Mouse (Mus musculus) lung, embryonic 14.5 days (tissue): ENCODE measurements around the gene Fam196b. TPM values are rescaled to one million over a fixed set of nuclear protein-coding genes. Genes with fewer than 3 reads are reported as not detected.

Source experiments
- ATAC-seq: fragments of 200-750 bp; cut with Nextera tagmentation; 2 replicates; pipeline ENCODE4 v1.8.0; 2017; ENCODE audit warnings: mild to moderate bottlenecking, moderate TSS enrichment, moderate library complexity; ENCODE audit not compliant: insufficient read depth
- DNase-seq: peaks from one replicate; pipeline ENCODE4 v3.0.0-alpha.2; 2015
- H3K27ac ChIP-seq: fragments of 300-500 bp; sonication (generic); 2 replicates; pipeline ENCODE4 v1.5.1; 2014; ENCODE audit warnings: low read depth, mild to moderate bottlenecking, moderate library complexity
- H3K27me3 ChIP-seq: fragments of 300-500 bp; sonication (generic); 2 replicates; pipeline ENCODE4 v1.6.1; 2014; ENCODE audit warnings: low read length, control low read depth; ENCODE audit not compliant: insufficient read depth
- H3K36me3 ChIP-seq: fragments of 300-500 bp; sonication (generic); 2 replicates; pipeline ENCODE4 v1.6.1; 2014; ENCODE audit warnings: control low read depth; ENCODE audit not compliant: insufficient read depth
- H3K4me1 ChIP-seq: fragments of 300-500 bp; sonication (generic); 2 replicates; pipeline ENCODE4 v1.6.1; 2014; ENCODE audit warnings: antibody characterized with exemption, control low read depth; ENCODE audit not compliant: insufficient read depth
- H3K4me2 ChIP-seq: fragments of 300-500 bp; sonication (generic); 2 replicates; pipeline ENCODE4 v1.6.1; 2014; ENCODE audit warnings: mild to moderate bottlenecking
- H3K4me3 ChIP-seq: fragments of 300-500 bp; sonication (generic); 2 replicates; pipeline ENCODE4 v1.5.1; 2014; ENCODE audit warnings: low read depth, low read length
- H3K9ac ChIP-seq: fragments of 300-500 bp; sonication (generic); 2 replicates; pipeline ENCODE4 v1.6.1; 2014
- H3K9me3 ChIP-seq: fragments of 300-500 bp; sonication (generic); 2 replicates; pipeline ENCODE4 v1.6.1; 2016; ENCODE audit warnings: low read depth, low read length, control low read depth
- CTCF ChIP-seq: IDR thresholded peaks from 2 replicates; pipeline ENCODE4 v1.5.1; 2016; ENCODE audit warnings: antibody characterized with exemption, low read depth
- WGBS: fragments of 180-500 bp; shearing (Covaris S2); extraction: QIAGEN DNeasy Blood & Tissue Kit; methylation state at CpG from one replicate; pipeline ENCODE4 v1.1.7; 2014; 5-methylcytosine and 5-hydroxymethylcytosine counted together
- polyA plus RNA-seq: library from polyadenylated mRNA; unstranded; fragments of >200 nt; fragmentation: Nextera tagmentation; extraction: Ambion mirVana; gene quantifications from 2 replicates; pipeline ENCODE4 v1.2.1, GENCODE M21; 2014

The Fam196b gene
- not detected in 2 replicates for polyA plus RNA-seq

DNA sequence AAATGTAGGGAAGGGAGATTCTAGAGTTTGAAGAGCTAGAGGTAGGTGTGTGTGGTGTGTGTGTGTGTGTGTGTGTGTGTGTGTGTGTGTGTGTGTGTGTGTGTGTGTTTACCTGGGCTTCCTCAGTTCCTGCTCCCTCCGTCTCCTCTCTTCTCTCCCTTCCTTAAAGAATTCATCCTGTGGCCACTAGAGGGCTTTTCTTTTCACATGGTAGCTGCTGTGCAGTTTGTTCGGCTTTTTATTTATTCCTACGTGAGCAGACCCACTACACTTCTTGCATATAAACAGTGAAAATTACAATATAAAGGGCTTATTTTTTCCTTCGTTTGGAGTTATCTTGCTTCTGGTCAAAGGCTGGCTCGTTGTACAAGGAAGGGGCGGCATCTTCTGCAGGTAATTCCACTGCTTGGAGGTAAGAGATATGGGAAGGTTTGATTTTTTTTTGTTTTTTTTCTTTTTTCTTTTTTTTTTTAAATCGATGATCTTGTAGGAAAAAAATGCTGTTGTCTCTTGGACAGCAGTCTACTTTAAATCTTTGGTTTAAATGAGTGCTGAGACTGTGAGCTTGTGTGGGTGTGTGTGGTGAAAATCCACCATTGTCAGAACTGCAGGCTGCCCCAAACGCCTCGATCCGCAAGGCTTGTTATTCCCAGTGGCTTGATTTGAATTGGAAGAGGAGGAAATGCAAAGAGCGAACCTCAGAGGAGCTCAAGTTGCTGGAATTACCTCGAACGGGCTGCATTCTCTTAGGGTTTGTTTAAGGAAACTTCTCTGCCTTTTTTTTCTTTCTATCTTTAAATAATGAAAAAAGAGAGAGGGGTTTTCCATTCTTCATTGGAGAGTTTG is at the start of gene Fam196b:
Gene Fam196b, plus strand, starts transcription at position 289 of the 846 bp plus-strand sequence.
- no peaks in the 10 kb centered on the region for H3K27me3 ChIP-seq
- H3K27ac ChIP-seq = no peak within 1 kb of the TSS
- H3K36me3 ChIP-seq = no peaks in the 10 kb centered on the region
- DNase-seq = peak; percentile 80
- H3K4me1 ChIP-seq = no peaks in the 10 kb centered on the region
- peak within 1 kb of the TSS; percentile 20; the same call in 1 of the 2 replicates for H3K9ac ChIP-seq
- ATAC-seq = no peak; the same call in 1 of the 2 replicates
- peak within 1 kb of the TSS; percentile 55 for H3K4me2 ChIP-seq
- no peaks in the 10 kb centered on the region for H3K9me3 ChIP-seq
- WGBS = 4% methylated on average over 13 of the region's 13 CpGs
- peak; percentile 71 for TF ChIP-seq CTCF
- peak within 1 kb of the TSS; percentile 19; the same call in 1 of the 2 replicates for H3K4me3 ChIP-seq

GRCm38 (mm10) chr11:34272016-34272415 is 42.6 kb upstream of the Fam196b start:
- no peaks in the 10 kb centered on the region for H3K27me3 ChIP-seq
- ATAC-seq (no peak), DNase-seq (no peak)
- no peak overlapping the region for H3K4me2 ChIP-seq
- H3K36me3 ChIP-seq = no peaks in the 10 kb centered on the region
- WGBS = 76% methylated on average over 10 of the region's 10 CpGs
- TF ChIP-seq CTCF = no peak
- no peaks in the 10 kb centered on the region for H3K9me3 ChIP-seq
- no peak overlapping the region for H3K27ac ChIP-seq
- no peaks in the 10 kb centered on the region for H3K4me1 ChIP-seq
- H3K9ac ChIP-seq = no peak overlapping the region
- H3K4me3 ChIP-seq = no peak overlapping the region

GRCm38 (mm10) chr11:34275941-34276340 is 38.7 kb upstream of the Fam196b start:
- Histone ChIP-seq H3K9ac (no peak overlapping the region), H3K27me3 (no peaks in the 10 kb centered on the region), H3K9me3 (no peaks in the 10 kb centered on the region), H3K36me3 (no peaks in the 10 kb centered on the region), H3K4me2 (no peak overlapping the region), H3K4me3 (no peak overlapping the region), H3K4me1 (no peaks in the 10 kb centered on the region), H3K27ac (no peak overlapping the region)
- ATAC-seq (no peak), DNase-seq (no peak)
- WGBS = 43% methylated on average over 2 of the region's 2 CpGs
- peak; percentile 43 for TF ChIP-seq CTCF

- no peaks in the 10 kb centered on the region for H3K36me3 ChIP-seq
- DNase-seq (peak; percentile 59), ATAC-seq (peak; percentile 44; the same call in 1 of the 2 replicates)
- H3K9me3 ChIP-seq = no peaks in the 10 kb centered on the region
- TF ChIP-seq CTCF = no peak
- no peak overlapping the region for H3K4me3 ChIP-seq
- WGBS = 52% methylated on average over 14 of the region's 14 CpGs
- H3K27me3 ChIP-seq = no peaks in the 10 kb centered on the region
- H3K4me1 ChIP-seq = no peaks in the 10 kb centered on the region
- H3K9ac ChIP-seq = no peak overlapping the region
- no peak overlapping the region for H3K27ac ChIP-seq
- H3K4me2 ChIP-seq = no peak overlapping the region
These were observed 38.1 kb upstream of the Fam196b start for GRCm38 (mm10) chr11:34276363-34277046.

GRCm38 (mm10) chr11:34277047-34277445 is 37.6 kb upstream of the Fam196b start:
- Histone ChIP-seq H3K9ac (no peak overlapping the region), H3K9me3 (no peaks in the 10 kb centered on the region), H3K4me2 (no peak overlapping the region), H3K4me3 (no peak overlapping the region), H3K27ac (no peak overlapping the region), H3K36me3 (no peaks in the 10 kb centered on the region), H3K27me3 (no peaks in the 10 kb centered on the region), H3K4me1 (no peaks in the 10 kb centered on the region)
- no peak for DNase-seq
- no peak for ATAC-seq
- no peak for TF ChIP-seq CTCF
- 64% methylated on average over 3 of the region's 3 CpGs for WGBS

DNA sequence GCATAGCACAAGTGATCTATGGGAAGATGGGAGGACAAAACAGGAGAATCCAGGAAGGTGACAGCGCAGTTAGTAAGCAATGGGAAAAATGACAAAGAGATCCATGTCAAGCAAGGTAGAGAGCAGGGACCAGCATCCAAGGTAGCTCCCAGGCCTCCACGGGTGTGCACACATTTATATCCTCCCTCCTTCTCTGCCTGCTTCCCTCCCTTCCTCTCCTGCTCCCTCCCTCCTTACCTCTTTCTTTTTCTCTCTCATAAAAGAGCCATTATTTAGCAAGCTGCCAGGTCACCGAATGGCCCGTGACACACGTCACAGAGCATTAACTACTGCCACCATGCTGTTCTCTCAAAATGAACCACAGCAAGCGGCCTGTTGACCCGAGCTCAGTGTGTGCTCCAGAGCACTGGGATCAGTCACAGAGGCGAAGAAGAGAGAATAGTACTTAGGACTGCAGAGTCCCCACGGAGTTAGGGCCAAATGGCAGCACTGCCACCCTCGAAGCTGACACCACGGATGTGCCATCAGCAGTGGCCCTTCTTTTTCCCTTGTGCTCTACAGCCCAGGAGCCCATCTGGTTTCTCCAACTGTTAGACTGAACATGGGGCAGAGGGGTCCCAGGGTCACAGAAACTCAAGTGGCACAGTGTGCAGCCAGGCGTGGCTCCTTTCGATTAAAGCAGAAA is 30.4 kb upstream of the Fam196b start:
- H3K27ac ChIP-seq = no peak overlapping the region
- TF ChIP-seq CTCF = no peak
- no peaks in the 10 kb centered on the region for H3K4me1 ChIP-seq
- no peak for DNase-seq
- no peaks in the 10 kb centered on the region for H3K9me3 ChIP-seq
- H3K27me3 ChIP-seq = no peaks in the 10 kb centered on the region
- H3K36me3 ChIP-seq = no peaks in the 10 kb centered on the region
- H3K9ac ChIP-seq = no peak overlapping the region
- ATAC-seq = no peak
- WGBS = 52% methylated on average over 13 of the region's 13 CpGs
- no peak overlapping the region for H3K4me2 ChIP-seq
- no peak overlapping the region for H3K4me3 ChIP-seq
